Mouse (Mus musculus) midbrain, postnatal 0 days (tissue): Measurements from ENCODE around the gene Itih2. TPM values are rescaled to one million over a fixed set of nuclear protein-coding genes. Genes with fewer than 3 reads are reported as not detected.

ENCODE experiments used
- ATAC-seq: fragments of 200-750 bp; cut with Nextera tagmentation; 2 replicates; pipeline ENCODE4 v1.8.0; 2017; ENCODE audit warnings: moderate number of reproducible peaks, mild to moderate bottlenecking, moderate TSS enrichment, moderate library complexity; ENCODE audit not compliant: low FRiP score
- DNase-seq: peaks from one replicate; pipeline ENCODE4 v3.0.0-alpha.2; 2015; ENCODE audit warnings: low spot score
- H3K27ac ChIP-seq: fragments of 300-500 bp; sonication (generic); 2 replicates; pipeline ENCODE4 v1.5.1; 2014; ENCODE audit warnings: low read depth, mild to moderate bottlenecking, low read length, mixed read lengths
- H3K27me3 ChIP-seq: fragments of 300-500 bp; sonication (generic); 2 replicates; pipeline ENCODE4 v1.6.1; 2014; ENCODE audit warnings: low read length, control low read depth, mixed read lengths; ENCODE audit not compliant: insufficient read depth
- H3K36me3 ChIP-seq: fragments of 300-500 bp; sonication (generic); 2 replicates; pipeline ENCODE4 v1.6.1; 2014; ENCODE audit warnings: low read length, control low read depth, mixed read lengths; ENCODE audit not compliant: insufficient read depth
- H3K4me1 ChIP-seq: fragments of 300-500 bp; sonication (generic); 2 replicates; pipeline ENCODE4 v1.6.1; 2014; ENCODE audit warnings: mild to moderate bottlenecking, control low read depth, antibody characterized with exemption, low read length, mixed read lengths; ENCODE audit not compliant: insufficient read depth
- H3K4me2 ChIP-seq: fragments of 300-500 bp; sonication (generic); 2 replicates; pipeline ENCODE4 v1.6.1; 2014; ENCODE audit warnings: low read depth, mild to moderate bottlenecking, low read length, mixed read lengths; ENCODE audit not compliant: poor library complexity, severe bottlenecking
- H3K4me3 ChIP-seq: fragments of 300-500 bp; sonication (generic); 2 replicates; pipeline ENCODE4 v1.5.1; 2014; ENCODE audit warnings: low read depth, mild to moderate bottlenecking, low read length, moderate library complexity
- H3K9ac ChIP-seq: fragments of 300-500 bp; sonication (generic); replicated peaks from 2 replicates; pipeline ENCODE4 v1.6.1; 2014; ENCODE audit warnings: mild to moderate bottlenecking, low read length, moderate library complexity, mixed read lengths; ENCODE audit not compliant: poor library complexity, severe bottlenecking
- H3K9me3 ChIP-seq: fragments of 300-500 bp; sonication (generic); 2 replicates; pipeline ENCODE4 v1.6.1; 2016; ENCODE audit warnings: low read length, control low read depth
- CTCF ChIP-seq: IDR thresholded peaks from 2 replicates; pipeline ENCODE4 v1.5.1; 2016; ENCODE audit warnings: antibody characterized with exemption, mild to moderate bottlenecking
- WGBS: fragments of 180-500 bp; shearing (Covaris S2); extraction: QIAGEN DNeasy Blood & Tissue Kit; methylation state at CpG from one replicate; pipeline ENCODE4 v1.1.7; 2014; 5-methylcytosine and 5-hydroxymethylcytosine counted together
- polyA plus RNA-seq: library from polyadenylated mRNA; unstranded; fragments of >200 nt; fragmentation: Nextera tagmentation; extraction: Ambion mirVana; gene quantifications from 2 replicates; pipeline ENCODE4 v1.2.1, GENCODE M21; 2015
- total RNA-seq: library from RNA; depleted of rRNA; stranded (reverse); fragments of >200 nt; gene quantifications from 2 replicates; pipeline ENCODE4 v1.2.3, GENCODE M21; 2014

Gene Itih2
- total and polyA plus RNA-seq, 2 experiments from 2014 or later, result 5.7 to 9.3 TPM

- TF ChIP-seq CTCF, result no peak
- no peak overlapping the region for H3K27ac ChIP-seq
- 84% methylated on average over 4 of the region's 4 CpGs for WGBS
- H3K27me3 ChIP-seq, result no peaks in the 10 kb centered on the region
- no peaks in the 10 kb centered on the region for H3K36me3 ChIP-seq
- H3K4me2 ChIP-seq, result no peak overlapping the region
- H3K4me3 ChIP-seq, result no peak overlapping the region
- no peak overlapping the region for H3K9ac ChIP-seq
- H3K9me3 ChIP-seq, result no peaks in the 10 kb centered on the region
- no peak for ATAC-seq
- DNase-seq, result no peak
- no peaks in the 10 kb centered on the region for H3K4me1 ChIP-seq
Observed at GRCm38 (mm10) chr2:10128571-10128970, 2.6 kb downstream of the Itih2 start.

- Histone ChIP-seq H3K27ac (no peak overlapping the region), H3K4me2 (no peak overlapping the region), H3K36me3 (no peaks in the 10 kb centered on the region), H3K4me3 (no peak overlapping the region), H3K4me1 (no peaks in the 10 kb centered on the region), H3K9ac (no peak overlapping the region), H3K27me3 (no peaks in the 10 kb centered on the region), H3K9me3 (no peaks in the 10 kb centered on the region)
- DNase-seq (no peak), ATAC-seq (no peak)
- no peak for TF ChIP-seq CTCF
- WGBS, result 90% methylated on average over 5 of the region's 5 CpGs
Observed at GRCm38 (mm10) chr2:10127471-10127870, 3.7 kb downstream of the Itih2 start.

DNA sequence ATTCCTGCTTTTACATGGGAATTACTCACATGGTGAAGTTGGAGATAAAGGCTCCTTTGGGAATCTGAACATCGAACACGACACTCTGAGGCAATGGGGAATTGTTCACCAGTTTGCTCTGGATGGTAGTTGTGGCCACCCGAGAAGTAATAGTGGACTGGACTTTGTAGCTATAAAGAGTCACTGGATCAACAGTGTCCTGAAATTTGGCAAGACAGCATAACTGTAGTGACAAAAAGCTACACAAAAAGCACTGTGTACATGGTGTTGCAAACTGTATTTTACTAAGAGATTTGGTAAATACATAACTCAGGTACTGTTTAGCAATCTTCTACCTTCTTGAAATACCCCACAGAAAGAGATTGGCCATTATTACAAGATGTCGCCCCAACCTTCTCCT is 5.1 kb downstream of the Itih2 start:
- ATAC-seq, result no peak
- no peak for DNase-seq
- Histone ChIP-seq H3K9ac (no peak overlapping the region), H3K9me3 (no peaks in the 10 kb centered on the region), H3K4me3 (no peak overlapping the region), H3K4me1 (no peaks in the 10 kb centered on the region), H3K4me2 (no peak overlapping the region), H3K36me3 (no peaks in the 10 kb centered on the region), H3K27me3 (no peaks in the 10 kb centered on the region; the same call in 1 of the 2 replicates), H3K27ac (no peak overlapping the region)
- WGBS, result 94% methylated on average over 4 of the region's 4 CpGs
- no peak for TF ChIP-seq CTCF

DNA sequence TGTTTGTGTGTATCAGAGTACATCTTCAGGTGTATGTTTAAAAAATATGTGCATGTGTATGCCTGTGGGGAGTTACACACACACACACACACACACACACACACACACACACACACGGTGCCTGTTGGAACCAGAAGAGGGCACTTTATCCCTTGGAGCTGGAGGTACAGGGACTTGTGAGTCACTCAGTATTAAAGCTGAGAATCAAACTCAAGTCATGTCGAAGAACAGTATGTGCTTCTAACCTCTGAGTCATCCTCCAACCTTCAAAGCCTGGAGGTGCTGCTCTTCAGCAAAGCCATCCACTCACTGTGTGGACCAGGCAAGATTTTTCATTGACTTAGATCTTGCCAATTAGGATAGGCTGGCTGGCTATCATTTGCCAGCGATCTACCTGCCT is 9.4 kb downstream of the Itih2 start:
- Histone ChIP-seq H3K27me3 (no peaks in the 10 kb centered on the region; the same call in 1 of the 2 replicates), H3K9me3 (no peaks in the 10 kb centered on the region), H3K4me2 (no peak overlapping the region), H3K9ac (no peak overlapping the region), H3K4me1 (no peaks in the 10 kb centered on the region), H3K4me3 (no peak overlapping the region), H3K36me3 (no peaks in the 10 kb centered on the region), H3K27ac (no peak overlapping the region)
- ATAC-seq (no peak), DNase-seq (no peak)
- no peak for TF ChIP-seq CTCF
- WGBS, result 71% methylated on average over 3 of the region's 3 CpGs

DNA sequence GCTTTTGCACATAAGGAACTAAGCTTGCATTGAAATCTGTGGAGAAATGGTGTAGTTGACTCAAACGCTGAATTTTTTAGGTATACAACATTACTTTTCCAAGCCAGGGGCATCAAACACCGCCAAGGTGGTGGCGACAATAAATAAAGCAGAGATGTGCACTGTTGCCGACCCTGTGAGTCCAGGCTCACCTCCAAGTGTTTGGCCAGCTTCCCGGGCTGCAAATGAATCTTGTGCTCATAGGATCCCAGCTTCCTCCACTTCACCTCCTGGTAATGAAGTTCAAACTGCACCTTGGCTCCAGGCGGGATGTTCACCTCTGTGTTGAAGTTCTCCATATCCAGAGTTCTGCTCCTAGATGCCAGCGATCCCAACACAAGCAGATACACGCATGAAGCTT is 11.9 kb downstream of the Itih2 start:
- TF ChIP-seq CTCF, result no peak
- WGBS, result 85% methylated on average over 8 of the region's 8 CpGs
- no peaks in the 10 kb centered on the region for H3K36me3 ChIP-seq
- H3K9me3 ChIP-seq, result no peaks in the 10 kb centered on the region
- ATAC-seq, result no peak
- H3K9ac ChIP-seq, result no peak overlapping the region
- H3K4me3 ChIP-seq, result no peak overlapping the region
- no peak overlapping the region for H3K27ac ChIP-seq
- H3K4me2 ChIP-seq, result no peak overlapping the region
- no peaks in the 10 kb centered on the region; the same call in 1 of the 2 replicates for H3K27me3 ChIP-seq
- DNase-seq, result no peak
- H3K4me1 ChIP-seq, result no peaks in the 10 kb centered on the region

DNA sequence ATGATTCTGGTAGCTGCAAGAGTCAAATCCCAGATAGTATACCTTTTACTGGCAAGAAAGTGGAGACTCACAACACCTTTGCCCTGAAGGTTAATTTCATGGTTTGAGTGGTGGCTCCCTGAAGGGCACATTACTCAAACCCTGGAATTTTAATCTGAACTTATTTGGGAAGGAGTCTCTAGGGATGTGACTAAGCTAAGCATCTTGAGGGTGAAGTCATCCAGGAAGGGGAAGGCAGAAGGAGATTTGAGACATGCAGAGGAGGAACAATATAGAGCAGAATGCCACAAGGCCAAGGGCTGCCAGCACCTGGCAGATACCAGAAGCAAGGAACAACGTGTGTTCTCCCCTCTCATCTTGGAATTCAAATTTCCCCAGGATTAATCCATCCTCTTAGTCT is 12.4 kb downstream of the Itih2 start:
- ATAC-seq, result no peak
- no peak for TF ChIP-seq CTCF
- H3K27me3 ChIP-seq, result no peaks in the 10 kb centered on the region; the same call in 1 of the 2 replicates
- no peak overlapping the region for H3K4me3 ChIP-seq
- H3K9ac ChIP-seq, result no peak overlapping the region
- no peaks in the 10 kb centered on the region for H3K4me1 ChIP-seq
- no peaks in the 10 kb centered on the region for H3K9me3 ChIP-seq
- WGBS, result 60% methylated on average over 1 of the region's 1 CpGs
- no peak overlapping the region for H3K27ac ChIP-seq
- H3K4me2 ChIP-seq, result no peak overlapping the region
- no peak for DNase-seq
- H3K36me3 ChIP-seq, result no peaks in the 10 kb centered on the region
